Mouse (Mus musculus) liver, adult 10 weeks (tissue): ENCODE results near the gene Klb. TPM values are rescaled to one million over a fixed set of nuclear protein-coding genes. Genes with fewer than 3 reads are reported as not detected.

Source experiments
- polyA plus RNA-seq: library from polyadenylated mRNA; stranded (reverse); fragments of 350-450 nt; fragmentation: Illumina TruSeq; extraction: RNeasy Lipid Tissue Mini Kit (QIAGEN cat#74804); gene quantifications from one replicate; pipeline ENCODE4 v1.2.3, GENCODE M21; 2014; ENCODE audit warnings: low read depth, low replicate concordance

Klb gene
- 15.2 TPM for polyA plus RNA-seq

GRCm38 (mm10) chr5:65348168-65348567 is at the start of gene Klb:
Klb (plus strand) TSS chr5:65348314.

GRCm38 (mm10) chr5:65335298-65336074 is 12.6 kb upstream of the Klb start, which contains the start of gene Rfc1:
Rfc1 (minus strand) TSS chr5:65335670.

GRCm38 (mm10) chr5:65390648-65391644 is 42.8 kb downstream of the Klb start, which contains the start of the genes Rpl9 and Lias:
Rpl9 (minus strand) TSS chr5:65391444.
Lias (plus strand) TSS chr5:65391497.

Other genes starting within 250 kb of the Klb start
- 35.6 TPM for gene Klhl5, start 240.8 kb upstream of the Klb start, polyA plus RNA-seq
- gene Wdr19, start 148.6 kb upstream of the Klb start, polyA plus RNA-seq: 1.4 TPM
- gene Rfc1, start 12.6 kb upstream of the Klb start, polyA plus RNA-seq: 9.8 TPM
- 270 TPM for gene Rpl9, start 43.1 kb downstream of the Klb start, polyA plus RNA-seq
- 57.4 TPM for gene Lias, start 43.2 kb downstream of the Klb start, polyA plus RNA-seq
- 256 TPM for gene Ugdh, start 87.6 kb downstream of the Klb start, polyA plus RNA-seq
- not detected for gene Gm43552, start 144.5 kb downstream of the Klb start, polyA plus RNA-seq
- gene Smim14, start 188.9 kb downstream of the Klb start, polyA plus RNA-seq: 101 TPM
- 75.0 TPM for gene Ube2k, start 188.9 kb downstream of the Klb start, polyA plus RNA-seq